Mouse (Mus musculus) forebrain, embryonic 15.5 days (tissue): ENCODE measurements around the gene Adgrf3. TPM values are rescaled to one million over a fixed set of nuclear protein-coding genes. Genes with fewer than 3 reads are reported as not detected.
"Not testable (repeated sequence)": the region's sequence is repeated elsewhere in the genome, so short reads cannot be mapped to it uniquely, and the experiment has no call there.

Source experiments
- ATAC-seq: fragments of 200-750 bp; cut with Nextera tagmentation; replicated peaks from 2 replicates; pipeline ENCODE4 v1.8.0; 2017; ENCODE audit warnings: mild to moderate bottlenecking, moderate TSS enrichment, moderate library complexity
- H3K27ac ChIP-seq: fragments of 300-500 bp; sonication (generic); replicated peaks from 2 replicates; pipeline ENCODE4 v1.5.1; 2015; ENCODE audit warnings: mild to moderate bottlenecking, inconsistent platforms
- H3K27me3 ChIP-seq: fragments of 300-500 bp; sonication (generic); 2 replicates; pipeline ENCODE4 v1.6.1; 2015; ENCODE audit warnings: inconsistent platforms
- H3K36me3 ChIP-seq: fragments of 300-500 bp; sonication (generic); 2 replicates; pipeline ENCODE4 v1.6.1; 2015; ENCODE audit warnings: mild to moderate bottlenecking, inconsistent platforms
- H3K4me1 ChIP-seq: fragments of 300-500 bp; sonication (generic); 2 replicates; pipeline ENCODE4 v1.6.1; 2015; ENCODE audit warnings: inconsistent platforms
- H3K4me2 ChIP-seq: fragments of 300-500 bp; sonication (generic); replicated peaks from 2 replicates; pipeline ENCODE4 v1.6.1; 2015; ENCODE audit warnings: mild to moderate bottlenecking, inconsistent platforms
- H3K4me3 ChIP-seq: fragments of 300-500 bp; sonication (generic); 2 replicates; pipeline ENCODE4 v1.5.1; 2015; ENCODE audit warnings: mild to moderate bottlenecking, inconsistent platforms
- H3K9ac ChIP-seq: fragments of 300-500 bp; sonication (generic); replicated peaks from 2 replicates; pipeline ENCODE4 v1.6.1; 2015; ENCODE audit warnings: mild to moderate bottlenecking, inconsistent platforms
- H3K9me3 ChIP-seq: fragments of 300-500 bp; sonication (generic); 2 replicates; pipeline ENCODE4 v1.6.1; 2016; ENCODE audit warnings: inconsistent platforms
- WGBS: fragments of 180-500 bp; shearing (Covaris S2); methylation state at CpG from one replicate; pipeline ENCODE4 v1.1.7; 2015; ENCODE audit warnings: mixed read lengths; 5-methylcytosine and 5-hydroxymethylcytosine counted together
- polyA plus RNA-seq: library from polyadenylated mRNA; unstranded; fragments of >200 nt; fragmentation: Nextera tagmentation; extraction: Ambion mirVana; gene quantifications from 2 replicates; pipeline ENCODE4 v1.2.1, GENCODE M21; 2015

Adgrf3 gene
- polyA plus RNA-seq, 1 experiment from 2014 or later = not detected

DNA sequence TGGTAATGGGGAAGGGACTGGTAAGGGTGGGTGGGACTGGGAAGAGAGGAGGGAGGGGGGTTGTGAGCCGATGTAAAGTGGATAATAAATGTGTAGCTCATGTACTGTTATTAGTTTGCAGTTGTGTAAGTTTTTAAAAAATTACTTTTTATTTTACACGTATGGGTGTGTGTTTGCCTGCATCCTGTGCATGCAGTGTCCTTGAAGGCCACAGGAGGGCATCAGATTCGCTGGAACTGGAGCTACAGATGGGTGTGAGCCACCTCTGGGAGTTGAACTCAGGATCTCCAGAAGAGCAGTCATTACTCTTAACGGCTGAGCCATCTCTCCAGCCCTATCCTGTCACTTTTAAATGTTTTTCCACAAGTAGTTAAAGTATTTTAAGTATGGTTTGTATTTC lies 25.4 kb upstream of the Adgrf3 start:
- Histone ChIP-seq H3K4me2 (no peak overlapping the region), H3K9me3 (no peaks in the 10 kb centered on the region), H3K36me3 (no peaks in the 10 kb centered on the region), H3K4me1 (peaks cover 30% of the 10 kb centered on the region), H3K27me3 (no peaks in the 10 kb centered on the region), H3K27ac (no peak overlapping the region), H3K4me3 (no peak overlapping the region), H3K9ac (no peak overlapping the region)
- 84% methylated on average over 4 of the region's 4 CpGs for WGBS
- no peak for ATAC-seq

DNA sequence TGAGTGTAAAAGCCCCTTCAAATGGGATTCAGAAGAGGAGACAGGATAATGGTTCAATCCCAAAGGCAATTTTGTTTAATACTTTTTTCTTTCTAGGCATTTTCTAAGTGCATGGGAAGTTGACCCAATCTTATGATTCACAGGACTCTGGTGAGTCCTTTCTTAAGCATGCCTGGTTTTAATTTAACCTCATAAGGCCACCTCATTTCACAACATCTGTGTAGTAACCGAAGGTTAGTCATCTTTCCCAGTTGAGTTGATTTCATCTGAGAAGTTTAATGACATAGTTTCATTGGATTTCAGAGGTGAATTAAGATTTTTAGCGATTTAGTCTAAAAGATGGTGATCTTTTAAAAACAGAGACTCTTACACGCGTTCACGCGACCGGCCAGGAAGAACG lies 17.2 kb upstream of the Adgrf3 start:
- 96% methylated on average over 8 of the region's 8 CpGs for WGBS
- Histone ChIP-seq H3K4me1 (no peaks in the 10 kb centered on the region), H3K4me3 (no peak overlapping the region), H3K27ac (no peak overlapping the region), H3K27me3 (no peaks in the 10 kb centered on the region), H3K36me3 (0 out of 2 replicates have a peak, but pooled peaks cover 2% of the 10 kb centered on the region), H3K9ac (no peak overlapping the region), H3K4me2 (no peak overlapping the region), H3K9me3 (no peaks in the 10 kb centered on the region)
- no peak for ATAC-seq

DNA sequence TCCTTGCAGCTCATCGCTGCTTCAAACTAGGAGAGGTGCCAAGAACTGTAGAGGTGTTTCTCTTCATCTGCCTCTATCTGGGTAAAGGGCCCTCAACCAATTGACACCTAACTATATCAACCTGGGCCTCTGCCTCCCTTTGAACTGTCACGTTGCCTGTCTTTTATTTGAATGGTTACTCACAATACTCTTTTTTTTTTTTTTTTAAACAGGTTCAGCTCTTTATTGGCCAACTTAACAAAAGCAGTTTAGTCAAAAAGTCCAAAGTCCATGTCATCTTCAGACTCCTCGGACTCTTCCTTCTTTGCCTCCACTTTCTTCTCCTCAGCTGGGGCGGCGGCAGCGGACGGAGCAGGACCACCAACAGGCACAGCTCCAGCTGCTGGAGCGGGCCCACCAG lies 15.1 kb upstream of the Adgrf3 start:
- no peaks in the 10 kb centered on the region for H3K4me1 ChIP-seq
- H3K36me3 ChIP-seq = 0 out of 2 replicates have a peak, but pooled peaks cover 2% of the 10 kb centered on the region
- no peaks in the 10 kb centered on the region for H3K9me3 ChIP-seq
- no peak overlapping the region for H3K9ac ChIP-seq
- 86% methylated on average over 8 of the region's 8 CpGs for WGBS
- H3K27ac ChIP-seq = no peak overlapping the region
- ATAC-seq = no peak
- no peak overlapping the region for H3K4me3 ChIP-seq
- no peak overlapping the region for H3K4me2 ChIP-seq
- no peaks in the 10 kb centered on the region for H3K27me3 ChIP-seq

DNA sequence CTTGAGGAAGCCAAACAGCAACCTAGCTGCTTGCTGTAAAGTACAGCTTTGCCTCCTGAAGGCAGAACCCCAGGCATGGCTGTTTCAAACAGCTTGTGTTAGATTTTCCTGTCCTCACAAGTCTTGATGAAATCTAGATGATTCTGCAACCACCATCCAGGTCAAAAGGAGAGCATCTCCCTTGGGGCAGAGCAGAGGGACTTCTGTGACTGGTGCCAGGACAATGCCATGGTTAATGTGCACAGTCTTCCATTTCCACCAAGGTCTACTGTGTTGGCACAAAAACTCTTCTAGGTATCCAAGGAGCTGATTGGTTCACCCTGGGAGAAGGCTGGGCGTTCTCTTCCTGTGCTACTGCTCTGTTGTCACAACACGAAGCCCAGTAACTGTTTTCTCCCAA lies 14.2 kb upstream of the Adgrf3 start:
- no peak for ATAC-seq
- Histone ChIP-seq H3K4me2 (no peak overlapping the region), H3K27me3 (no peaks in the 10 kb centered on the region), H3K9ac (no peak overlapping the region), H3K4me3 (no peak overlapping the region), H3K36me3 (0 out of 2 replicates have a peak, but pooled peaks cover 2% of the 10 kb centered on the region), H3K27ac (no peak overlapping the region), H3K4me1 (no peaks in the 10 kb centered on the region), H3K9me3 (no peaks in the 10 kb centered on the region)
- WGBS = 88% methylated on average over 2 of the region's 2 CpGs

DNA sequence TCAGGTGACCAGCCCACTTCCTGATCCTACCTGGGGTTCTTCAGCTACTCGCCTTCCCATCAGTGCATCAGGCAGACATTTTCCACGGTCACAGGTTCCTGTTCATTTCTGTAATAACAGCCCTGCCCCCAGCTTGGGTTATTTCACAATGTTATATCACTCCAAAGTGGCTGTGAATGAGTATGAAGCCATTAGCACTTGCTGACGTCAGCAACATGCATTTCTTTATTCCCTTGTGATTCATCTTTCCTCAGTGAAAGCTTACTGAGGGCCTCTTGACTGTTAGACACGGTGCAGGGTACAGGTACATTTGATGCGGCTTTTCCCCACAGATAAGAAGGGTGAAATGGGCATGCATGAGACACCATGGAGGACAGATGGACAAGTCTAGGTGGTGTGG lies 10.4 kb upstream of the Adgrf3 start:
- no peaks in the 10 kb centered on the region for H3K9me3 ChIP-seq
- no peak overlapping the region for H3K9ac ChIP-seq
- H3K27ac ChIP-seq = no peak overlapping the region
- H3K4me2 ChIP-seq = no peak overlapping the region
- no peak for ATAC-seq
- no peak overlapping the region for H3K4me3 ChIP-seq
- no peaks in the 10 kb centered on the region for H3K4me1 ChIP-seq
- 81% methylated on average over 5 of the region's 5 CpGs for WGBS
- H3K36me3 ChIP-seq = no peaks in the 10 kb centered on the region
- H3K27me3 ChIP-seq = no peaks in the 10 kb centered on the region

DNA sequence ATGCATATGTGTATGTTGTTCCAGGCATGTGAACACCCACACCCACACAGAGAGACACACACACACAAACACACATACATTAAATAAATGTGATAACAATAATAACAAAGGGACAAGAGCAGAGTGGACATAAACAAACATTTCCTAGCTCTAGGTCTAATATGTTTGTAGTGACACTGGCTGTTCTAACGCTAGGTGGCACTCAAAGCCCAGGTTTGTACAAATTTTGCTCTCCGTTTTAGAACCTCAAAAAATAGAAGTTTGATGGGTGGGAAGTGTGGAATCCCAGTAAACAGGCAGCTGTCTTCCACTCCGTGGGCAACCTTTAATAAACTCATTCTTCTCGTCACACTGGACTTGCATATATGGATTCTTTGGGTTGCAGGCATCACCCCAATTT lies 9.4 kb upstream of the Adgrf3 start:
- no peak for ATAC-seq
- Histone ChIP-seq H3K4me1 (no peaks in the 10 kb centered on the region), H3K4me2 (no peak overlapping the region), H3K27ac (no peak overlapping the region), H3K4me3 (no peak overlapping the region), H3K9me3 (no peaks in the 10 kb centered on the region), H3K36me3 (no peaks in the 10 kb centered on the region), H3K27me3 (no peaks in the 10 kb centered on the region), H3K9ac (no peak overlapping the region)
- 12% methylated on average over 4 of the region's 4 CpGs for WGBS

DNA sequence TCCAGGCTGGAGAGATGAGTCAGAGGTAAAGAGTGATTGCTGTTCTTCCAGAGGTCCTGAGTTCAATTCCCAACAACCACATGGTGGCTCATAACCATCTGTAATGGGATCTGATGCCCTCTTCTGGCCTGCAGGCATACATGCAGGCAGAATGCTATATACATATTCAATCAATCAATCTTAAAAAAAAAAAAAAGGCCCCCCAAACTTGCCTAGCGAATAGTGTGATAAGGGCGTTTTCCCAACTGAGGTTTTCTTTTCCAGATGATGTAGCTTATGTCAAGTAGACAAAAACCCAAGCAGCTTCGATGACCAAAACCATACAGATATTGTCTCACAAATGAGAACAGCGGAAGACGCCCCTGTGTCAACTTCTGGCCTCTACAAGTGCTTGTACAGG lies 5.2 kb upstream of the Adgrf3 start:
- 93% methylated on average over 5 of the region's 5 CpGs for WGBS
- ATAC-seq = not testable (repeated sequence)

DNA sequence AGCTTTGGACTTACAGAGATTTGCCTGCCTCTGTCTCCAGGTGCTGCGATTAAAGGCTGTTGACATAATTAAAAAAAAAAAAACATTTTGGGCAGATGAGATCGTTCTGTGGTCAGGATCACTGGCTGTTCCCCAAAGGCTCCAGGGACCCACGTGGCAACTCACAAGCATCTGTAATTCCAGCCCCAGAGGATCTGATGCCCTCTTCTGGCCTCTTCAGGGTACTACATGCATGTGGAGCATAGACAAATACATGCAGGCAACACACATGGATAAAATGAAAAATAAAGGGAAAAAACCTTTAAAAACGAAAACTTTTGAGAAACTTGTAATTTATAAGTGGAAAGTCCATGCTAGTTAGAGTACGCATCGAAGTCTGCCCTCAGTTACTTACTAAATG lies 1.8 kb upstream of the Adgrf3 start:
- Histone ChIP-seq H3K36me3 (no peaks in the 10 kb centered on the region), H3K4me1 (no peaks in the 10 kb centered on the region), H3K27me3 (no peaks in the 10 kb centered on the region), H3K27ac (no peak overlapping the region), H3K4me3 (no peak overlapping the region), H3K9me3 (no peaks in the 10 kb centered on the region), H3K9ac (no peak overlapping the region), H3K4me2 (no peak overlapping the region)
- 70% methylated on average over 6 of the region's 6 CpGs for WGBS
- no peak for ATAC-seq

More for the DNA sequence above, 5.2 kb upstream of the Adgrf3 start:
- not testable (repeated sequence) for H3K27ac ChIP-seq, H3K4me1 ChIP-seq, H3K27me3 ChIP-seq, H3K9me3 ChIP-seq, H3K4me2 ChIP-seq, H3K4me3 ChIP-seq, H3K36me3 ChIP-seq, H3K9ac ChIP-seq

DNA sequence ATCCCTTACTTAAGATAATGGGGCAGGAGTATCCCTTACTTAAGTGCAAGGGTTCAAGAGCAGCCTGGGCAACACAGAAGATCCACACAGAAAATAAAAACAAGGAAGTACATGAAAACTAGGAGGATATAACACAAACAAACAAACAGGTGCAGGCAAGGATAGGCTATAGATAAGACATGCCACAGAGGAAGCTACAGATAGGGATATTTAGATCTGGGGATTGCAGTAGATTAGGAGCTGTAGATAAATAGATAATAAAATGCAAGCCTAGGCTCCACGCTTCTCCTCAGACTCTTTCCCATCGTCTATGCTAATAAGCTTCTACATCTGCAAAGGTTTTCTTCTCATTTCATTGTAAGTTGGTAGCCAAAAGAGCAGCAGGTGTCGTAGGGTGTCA lies 488 bp downstream of the Adgrf3 start:
- no peak overlapping the region for H3K4me3 ChIP-seq
- 75% methylated on average over 3 of the region's 3 CpGs for WGBS
- no peaks in the 10 kb centered on the region for H3K4me1 ChIP-seq
- H3K36me3 ChIP-seq = no peaks in the 10 kb centered on the region
- no peak overlapping the region for H3K9ac ChIP-seq
- no peak for ATAC-seq
- no peaks in the 10 kb centered on the region for H3K27me3 ChIP-seq
- H3K27ac ChIP-seq = no peak overlapping the region
- H3K9me3 ChIP-seq = no peaks in the 10 kb centered on the region
- no peak overlapping the region for H3K4me2 ChIP-seq

DNA sequence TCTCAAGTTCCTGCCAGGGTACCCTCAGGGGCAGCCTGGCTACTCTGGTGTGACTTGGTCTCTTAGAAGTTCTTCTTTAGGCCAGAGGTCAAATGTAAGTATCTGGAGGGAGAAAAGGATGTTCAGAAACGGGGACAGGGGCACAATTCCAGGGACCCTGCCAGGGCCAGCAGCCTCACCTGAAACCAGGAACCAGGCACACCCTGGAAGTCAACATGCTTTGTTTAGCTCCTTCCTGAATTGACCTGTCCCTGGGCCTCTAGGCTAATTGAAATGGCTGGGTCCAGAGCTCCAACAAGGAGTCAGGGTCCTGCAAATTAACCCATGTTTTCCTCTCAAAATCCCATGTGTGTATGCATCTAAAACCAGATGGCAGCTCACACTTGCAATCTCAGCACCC lies 1.1 kb downstream of the Adgrf3 start:
- no peak overlapping the region for H3K4me3 ChIP-seq
- H3K36me3 ChIP-seq = no peaks in the 10 kb centered on the region
- H3K9me3 ChIP-seq = no peaks in the 10 kb centered on the region
- no peaks in the 10 kb centered on the region for H3K27me3 ChIP-seq
- no peak overlapping the region for H3K4me2 ChIP-seq
- no peak for ATAC-seq
- H3K9ac ChIP-seq = no peak overlapping the region
- H3K4me1 ChIP-seq = no peaks in the 10 kb centered on the region
- H3K27ac ChIP-seq = no peak overlapping the region
- 75% methylated on average over 1 of the region's 1 CpGs for WGBS

DNA sequence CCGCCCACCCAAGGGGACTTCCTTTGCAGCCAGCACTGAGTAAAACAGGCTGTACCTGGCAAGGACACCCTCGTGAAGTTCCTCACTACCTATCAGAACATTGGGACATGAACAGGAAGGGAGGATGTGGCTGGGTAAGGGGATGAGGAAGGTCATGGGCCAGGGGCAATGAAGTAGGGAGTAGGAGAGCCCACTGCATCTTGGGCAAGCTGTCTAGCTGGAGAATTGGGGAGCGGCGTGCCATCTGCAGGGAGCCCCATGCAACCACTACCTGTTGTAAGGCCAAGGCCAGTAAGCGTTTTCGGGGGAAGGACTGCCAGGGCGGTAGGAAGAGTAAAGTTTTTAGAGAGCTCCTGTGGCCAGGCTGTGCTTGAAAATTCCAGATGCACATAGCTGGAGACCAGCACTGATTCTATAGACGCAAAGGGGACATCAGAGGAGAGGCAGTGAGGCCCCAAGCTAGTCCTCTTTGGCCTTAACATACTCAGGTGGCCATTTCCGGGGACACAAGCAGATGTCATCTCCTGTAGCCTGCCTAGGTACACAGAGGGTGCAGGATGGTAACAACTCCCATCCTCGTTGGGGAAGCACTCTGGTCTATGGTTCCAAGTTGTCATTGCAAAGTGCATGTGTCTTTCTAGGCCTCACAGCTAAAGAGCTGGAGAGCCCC lies 2.2 kb downstream of the Adgrf3 start:
- Histone ChIP-seq H3K27ac (no peak overlapping the region), H3K36me3 (no peaks in the 10 kb centered on the region), H3K4me1 (no peaks in the 10 kb centered on the region), H3K27me3 (no peaks in the 10 kb centered on the region), H3K4me3 (no peak overlapping the region), H3K9ac (no peak overlapping the region), H3K4me2 (no peak overlapping the region), H3K9me3 (no peaks in the 10 kb centered on the region)
- ATAC-seq = no peak
- WGBS = 88% methylated on average over 10 of the region's 10 CpGs

DNA sequence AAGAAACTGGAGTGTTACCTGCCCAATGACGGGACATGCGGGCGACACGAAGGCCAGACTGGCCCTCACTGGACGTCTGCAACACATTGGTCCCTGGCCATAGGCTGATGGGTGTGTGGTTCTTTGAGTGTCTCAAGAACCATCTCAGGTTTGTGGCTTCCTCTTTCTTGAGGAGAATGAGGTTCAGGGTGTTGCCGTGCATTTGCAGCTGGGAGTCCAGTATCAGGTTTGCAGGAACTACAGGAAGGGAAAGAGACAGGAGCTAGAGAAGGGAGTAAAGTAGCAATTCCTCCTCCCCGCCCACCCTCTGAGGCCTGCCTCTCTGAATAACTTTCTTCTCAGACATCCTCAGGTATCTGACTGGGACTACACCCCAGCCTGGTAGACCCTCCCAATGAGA lies 3.3 kb downstream of the Adgrf3 start:
- 91% methylated on average over 7 of the region's 7 CpGs for WGBS
- Histone ChIP-seq H3K4me3 (no peak overlapping the region), H3K27me3 (no peaks in the 10 kb centered on the region), H3K4me2 (no peak overlapping the region), H3K4me1 (no peaks in the 10 kb centered on the region), H3K9ac (no peak overlapping the region), H3K27ac (no peak overlapping the region), H3K9me3 (no peaks in the 10 kb centered on the region), H3K36me3 (no peaks in the 10 kb centered on the region)
- no peak for ATAC-seq

DNA sequence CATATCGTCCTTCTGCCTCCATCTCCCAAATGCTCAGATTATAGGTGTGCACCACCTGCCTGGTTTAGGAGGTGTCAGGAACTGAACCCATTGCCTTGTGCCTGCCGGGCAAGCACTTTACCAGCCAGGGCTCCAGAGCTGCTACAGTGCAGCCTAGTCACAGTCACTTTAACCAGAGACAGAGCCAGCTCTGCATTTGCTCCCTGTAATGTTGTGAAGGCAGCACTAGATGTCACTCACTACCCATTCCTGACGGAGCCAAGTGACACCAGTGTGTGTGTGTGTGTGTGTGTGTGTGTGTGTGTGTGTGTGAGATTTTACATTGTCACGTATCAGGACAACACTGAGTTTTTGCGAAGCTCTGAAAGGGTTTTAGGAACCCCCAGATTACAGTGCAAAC lies 4.0 kb downstream of the Adgrf3 start:
- no peaks in the 10 kb centered on the region for H3K36me3 ChIP-seq
- H3K4me3 ChIP-seq = no peak overlapping the region
- H3K27ac ChIP-seq = no peak overlapping the region
- H3K4me1 ChIP-seq = no peaks in the 10 kb centered on the region
- H3K4me2 ChIP-seq = no peak overlapping the region
- 48% methylated on average over 5 of the region's 5 CpGs for WGBS
- H3K9me3 ChIP-seq = no peaks in the 10 kb centered on the region
- no peaks in the 10 kb centered on the region for H3K27me3 ChIP-seq
- ATAC-seq = peak; percentile 64; the same call in 1 of the 2 replicates
- H3K9ac ChIP-seq = no peak overlapping the region
